Mouse (Mus musculus): ENCODE measurements around the gene Eif2b3. TPM values are rescaled to one million over a fixed set of nuclear protein-coding genes. Genes with fewer than 3 reads are reported as not detected.

The Eif2b3 gene
- polyA plus RNA-seq, 1 experiment = 1.5 TPM

- TF ChIP-seq CTCF (IDR thresholded peaks at IDR 0.05; ENCODE audit: extremely low read depth, insufficient read length, insufficient replicate concordance, low read depth, low read length) (no peak), POLR2A (IDR thresholded peaks at IDR 0.05; ENCODE audit: low read depth, low read length) (no peak; the same call in 1 of the 2 replicates)
- Histone ChIP-seq H3K36me3 (ENCODE audit: control insufficient read depth, insufficient read depth, low read length) (peaks cover 21% of the 10 kb centered on the region), H3K4me1 (ENCODE audit: control insufficient read depth, insufficient read depth, insufficient read length, low read length) (peaks cover 12% of the 10 kb centered on the region), H3K27me3 (ENCODE audit: control insufficient read depth, insufficient read depth, low read length) (no peaks in the 10 kb centered on the region), H3K27ac (ENCODE audit: insufficient read depth, low read depth, low read length) (peak within 1 kb of the TSS; percentile 96), H3K4me3 (ENCODE audit: low read depth, low read length) (peak within 1 kb of the TSS; percentile 91)
- WGBS = 1% methylated on average over 38 of the region's 38 CpGs
Observed at GRCm38 (mm10) chr4:116993672-116994621, 25.3 kb upstream of the Eif2b3 start, which contains the start of gene Urod. TSS of gene Urod (minus strand) at chr4:116994413.

DNA sequence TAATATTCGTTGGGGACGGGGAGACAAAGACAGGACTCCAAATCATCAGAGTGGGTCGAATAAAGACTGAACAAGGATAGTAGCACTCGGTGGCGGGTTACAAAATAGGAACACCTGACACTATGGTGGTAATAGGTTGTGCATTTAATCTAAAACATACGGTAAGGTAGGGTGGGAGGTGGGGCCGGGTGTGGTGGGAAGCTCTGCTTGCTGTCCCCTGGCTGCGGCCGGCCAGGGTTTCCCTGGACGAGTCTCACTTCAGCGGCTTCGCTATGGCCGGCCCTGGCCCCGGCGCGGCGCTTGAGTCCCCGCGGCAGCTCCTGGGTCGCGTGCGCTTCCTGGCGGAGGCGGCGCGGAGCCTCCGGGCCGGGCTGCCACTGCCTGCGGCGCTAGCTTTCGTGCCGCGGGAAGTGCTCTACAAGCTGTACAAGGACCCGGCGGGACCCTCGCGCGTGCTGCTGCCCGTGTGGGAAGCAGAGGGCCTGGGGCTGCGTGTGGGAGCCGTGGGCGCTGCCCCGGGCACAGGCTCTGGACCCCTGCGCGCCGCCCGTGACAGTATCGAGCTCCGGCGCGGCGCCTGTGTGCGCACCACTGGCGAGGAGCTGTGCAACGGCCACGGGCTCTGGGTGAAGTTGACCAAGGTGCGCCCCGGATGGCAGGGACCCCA is 23.9 kb upstream of the Eif2b3 start, which contains the start of gene Hectd3:
Hectd3 (plus strand) TSS at position 187 of the 667 bp plus-strand sequence.
- Histone ChIP-seq H3K27me3 (ENCODE audit: control insufficient read depth, insufficient read depth, low read length) (no peaks in the 10 kb centered on the region), H3K4me3 (ENCODE audit: low read depth, low read length) (peak within 1 kb of the TSS; percentile 91), H3K36me3 (ENCODE audit: control insufficient read depth, insufficient read depth, low read length) (peaks cover 30% of the 10 kb centered on the region), H3K27ac (ENCODE audit: insufficient read depth, low read depth, low read length) (peak within 1 kb of the TSS; percentile 96), H3K4me1 (ENCODE audit: control insufficient read depth, insufficient read depth, insufficient read length, low read length) (peaks cover 12% of the 10 kb centered on the region)
- peak; percentile 56; the same call in 1 of the 2 replicates for TF ChIP-seq POLR2A (IDR thresholded peaks at IDR 0.05; ENCODE audit: low read depth, low read length)
- TF ChIP-seq CTCF (IDR thresholded peaks at IDR 0.05; ENCODE audit: extremely low read depth, insufficient read length, insufficient replicate concordance, low read depth, low read length) = no peak
- under 1% methylated on average over 58 of the region's 58 CpGs for WGBS

DNA sequence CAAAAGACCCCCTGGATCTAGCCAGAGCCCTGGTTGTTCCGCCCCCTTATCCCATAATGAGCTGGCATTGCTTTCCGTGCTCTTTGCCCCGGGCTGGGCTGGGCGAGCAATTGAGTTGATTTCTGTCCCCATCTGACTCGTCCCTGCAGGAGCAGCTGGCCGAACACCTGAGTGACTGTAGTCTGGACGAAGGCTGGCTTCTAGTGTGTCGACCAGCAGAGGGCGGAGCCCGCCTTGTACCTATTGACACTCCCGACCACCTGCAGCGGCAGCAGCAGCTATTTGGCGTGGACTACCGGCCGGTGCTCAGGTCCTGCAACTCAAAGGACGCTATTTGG is 23.4 kb upstream of the Eif2b3 start:
- H3K27ac ChIP-seq (ENCODE audit: insufficient read depth, low read depth, low read length) = peak overlapping the region; percentile 96
- H3K36me3 ChIP-seq (ENCODE audit: control insufficient read depth, insufficient read depth, low read length) = peaks cover 33% of the 10 kb centered on the region
- WGBS = 1% methylated on average over 16 of the region's 16 CpGs
- TF ChIP-seq POLR2A (IDR thresholded peaks at IDR 0.05; ENCODE audit: low read depth, low read length) (peak; percentile 22; the same call in 1 of the 2 replicates), CTCF (IDR thresholded peaks at IDR 0.05; ENCODE audit: extremely low read depth, insufficient read length, insufficient replicate concordance, low read depth, low read length) (peak; percentile 68)
- no peaks in the 10 kb centered on the region for H3K27me3 ChIP-seq (ENCODE audit: control insufficient read depth, insufficient read depth, low read length)
- peak overlapping the region; percentile 91 for H3K4me3 ChIP-seq (ENCODE audit: low read depth, low read length)
- peaks cover 12% of the 10 kb centered on the region for H3K4me1 ChIP-seq (ENCODE audit: control insufficient read depth, insufficient read depth, insufficient read length, low read length)

DNA sequence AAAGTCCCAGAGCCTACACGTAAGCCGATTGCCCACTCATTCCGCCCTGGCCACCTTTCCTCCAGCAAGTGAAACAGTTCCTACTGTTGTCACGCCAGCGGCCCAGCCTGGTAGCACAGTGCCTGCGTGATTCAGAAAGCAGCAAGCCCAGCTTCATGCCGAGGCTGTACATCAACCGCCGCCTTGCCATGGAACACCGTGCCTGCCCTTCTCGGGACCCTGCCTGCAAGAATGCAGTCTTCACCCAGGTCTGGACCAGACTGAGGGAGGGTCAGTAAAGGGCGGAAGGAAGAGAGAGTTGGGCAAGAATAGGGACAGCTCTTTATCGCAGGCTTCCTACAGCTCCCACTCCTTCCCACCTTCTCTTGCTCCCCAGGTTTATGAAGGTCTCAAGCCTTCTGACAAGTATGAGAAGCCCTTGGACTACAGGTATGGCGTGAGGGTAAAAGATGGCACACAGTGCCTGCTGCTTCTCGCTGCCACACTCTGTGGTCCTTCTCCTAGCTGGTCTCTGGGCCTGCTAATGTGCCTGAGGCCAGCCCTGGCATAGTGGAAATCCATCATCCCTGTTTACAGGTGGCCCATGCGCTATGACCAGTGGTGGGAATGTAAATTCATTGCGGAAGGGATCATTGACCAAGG is 19.6 kb upstream of the Eif2b3 start:
- Histone ChIP-seq H3K27me3 (ENCODE audit: control insufficient read depth, insufficient read depth, low read length) (no peaks in the 10 kb centered on the region), H3K4me3 (ENCODE audit: low read depth, low read length) (no peak overlapping the region), H3K27ac (ENCODE audit: insufficient read depth, low read depth, low read length) (no peak overlapping the region), H3K4me1 (ENCODE audit: control insufficient read depth, insufficient read depth, insufficient read length, low read length) (peaks cover 7% of the 10 kb centered on the region; the same call in 1 of the 2 replicates), H3K36me3 (ENCODE audit: control insufficient read depth, insufficient read depth, low read length) (peaks cover 69% of the 10 kb centered on the region)
- 96% methylated on average over 17 of the region's 17 CpGs for WGBS
- TF ChIP-seq CTCF (IDR thresholded peaks at IDR 0.05; ENCODE audit: extremely low read depth, insufficient read length, insufficient replicate concordance, low read depth, low read length) (no peak), POLR2A (IDR thresholded peaks at IDR 0.05; ENCODE audit: low read depth, low read length) (no peak)

GRCm38 (mm10) chr4:117001957-117002356 is 17.2 kb upstream of the Eif2b3 start:
- peaks cover 68% of the 10 kb centered on the region for H3K36me3 ChIP-seq (ENCODE audit: control insufficient read depth, insufficient read depth, low read length)
- no peak overlapping the region for H3K4me3 ChIP-seq (ENCODE audit: low read depth, low read length)
- WGBS = 95% methylated on average over 16 of the region's 16 CpGs
- H3K4me1 ChIP-seq (ENCODE audit: control insufficient read depth, insufficient read depth, insufficient read length, low read length) = no peaks in the 10 kb centered on the region; the same call in 1 of the 2 replicates
- H3K27ac ChIP-seq (ENCODE audit: insufficient read depth, low read depth, low read length) = no peak overlapping the region
- TF ChIP-seq POLR2A (IDR thresholded peaks at IDR 0.05; ENCODE audit: low read depth, low read length) = no peak
- no peaks in the 10 kb centered on the region for H3K27me3 ChIP-seq (ENCODE audit: control insufficient read depth, insufficient read depth, low read length)

- H3K4me3 ChIP-seq (ENCODE audit: low read depth, low read length) = no peak overlapping the region
- H3K4me1 ChIP-seq (ENCODE audit: control insufficient read depth, insufficient read depth, insufficient read length, low read length) = no peaks in the 10 kb centered on the region
- H3K27me3 ChIP-seq (ENCODE audit: control insufficient read depth, insufficient read depth, low read length) = no peaks in the 10 kb centered on the region
- H3K36me3 ChIP-seq (ENCODE audit: control insufficient read depth, insufficient read depth, low read length) = peaks cover 63% of the 10 kb centered on the region
- no peak overlapping the region for H3K27ac ChIP-seq (ENCODE audit: insufficient read depth, low read depth, low read length)
- TF ChIP-seq POLR2A (IDR thresholded peaks at IDR 0.05; ENCODE audit: low read depth, low read length) (no peak), CTCF (IDR thresholded peaks at IDR 0.05; ENCODE audit: extremely low read depth, insufficient read length, insufficient replicate concordance, low read depth, low read length) (peak; percentile 70; the same call in 1 of the 2 replicates)
- WGBS = 68% methylated on average over 38 of the region's 38 CpGs
Observed at GRCm38 (mm10) chr4:117002543-117003521, 16.4 kb upstream of the Eif2b3 start.

Data from small intestine, adult 2 months (tissue).